Mouse (Mus musculus): ENCODE data around the gene Csrp3.

DNA sequence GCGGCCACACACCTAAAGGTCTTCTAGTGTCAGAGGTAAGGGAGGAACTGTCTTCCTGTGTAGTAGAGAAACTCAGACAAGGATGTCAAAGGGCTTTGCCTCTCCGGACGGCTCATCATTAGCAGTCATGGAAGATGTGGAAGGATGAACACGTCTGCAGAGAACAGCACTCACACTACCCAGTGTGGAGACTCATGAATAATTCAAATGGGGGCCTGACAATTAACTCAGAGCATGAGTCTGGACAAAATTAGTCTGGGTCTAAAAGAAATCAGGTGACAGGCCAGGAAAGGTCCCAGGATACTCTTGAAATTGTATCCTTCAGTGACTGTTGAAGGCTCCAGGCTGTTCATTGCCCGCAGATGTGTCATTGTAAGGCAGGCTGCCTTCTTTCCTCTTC is 43.2 kb upstream of the Csrp3 start:
- TF ChIP-seq CTCF (IDR thresholded peaks at IDR 0.05; ENCODE audit: low read depth, low read length) (no peak), POLR2A (IDR thresholded peaks at IDR 0.05; ENCODE audit: extremely low read depth, insufficient read depth, low read length) (no peak)

All from liver, adult 2 months (tissue).